Mouse (Mus musculus): ENCODE measurements at regions not wholly inside any gene's neighbourhood (a gene's known extent, or its start where the extent isn't known, plus 50 kb on each side); places are given as distances from the start of the nearest gene placed in this dataset. TPM values are rescaled to one million over a fixed set of nuclear protein-coding genes. Genes with fewer than 3 reads are reported as not detected.

- H3K9me3 ChIP-seq (replicated peaks): no peaks in the 10 kb centered on the region
- H3K27ac ChIP-seq (replicated peaks): no peak overlapping the region
- ATAC-seq (ENCODE audit: insufficient number of reproducible peaks, low FRiP score, low TSS enrichment, low read depth): no peak
- no peak overlapping the region for H3K4me3 ChIP-seq (replicated peaks)
- 82% methylated on average over 7 of the region's 7 CpGs for WGBS
- no peak overlapping the region for H3K9ac ChIP-seq
- no peak overlapping the region for H3K4me2 ChIP-seq (replicated peaks)
- no peaks in the 10 kb centered on the region for H3K27me3 ChIP-seq
- H3K36me3 ChIP-seq: no peaks in the 10 kb centered on the region
- H3K4me1 ChIP-seq: no peaks in the 10 kb centered on the region
Measured at GRCm38 (mm10) chr11:28649446-28649845, 65.3 kb upstream of the Ccdc85a start.

- no peak overlapping the region for H3K4me2 ChIP-seq (replicated peaks)
- H3K27ac ChIP-seq (replicated peaks): no peak overlapping the region
- no peaks in the 10 kb centered on the region for H3K4me1 ChIP-seq
- 42% methylated on average over 3 of the region's 3 CpGs for WGBS
- no peak for ATAC-seq (ENCODE audit: insufficient number of reproducible peaks, low FRiP score, low TSS enrichment, low read depth)
- H3K9ac ChIP-seq: no peak overlapping the region
- no peaks in the 10 kb centered on the region for H3K9me3 ChIP-seq (replicated peaks)
- no peaks in the 10 kb centered on the region for H3K36me3 ChIP-seq
- no peak overlapping the region for H3K4me3 ChIP-seq (replicated peaks)
- no peaks in the 10 kb centered on the region for H3K27me3 ChIP-seq
Measured at GRCm38 (mm10) chr11:28648916-28649315, 64.8 kb upstream of the Ccdc85a start.

- Histone ChIP-seq H3K27ac (replicated peaks) (no peak overlapping the region), H3K27me3 (no peaks in the 10 kb centered on the region), H3K4me2 (replicated peaks) (no peak overlapping the region), H3K4me3 (replicated peaks) (no peak overlapping the region), H3K9ac (no peak overlapping the region), H3K4me1 (no peaks in the 10 kb centered on the region), H3K36me3 (no peaks in the 10 kb centered on the region), H3K9me3 (replicated peaks) (no peaks in the 10 kb centered on the region)
- 100% methylated on average over 1 of the region's 1 CpGs for WGBS
- ATAC-seq (ENCODE audit: insufficient number of reproducible peaks, low FRiP score, low TSS enrichment, low read depth): no peak
Measured at GRCm38 (mm10) chr11:28639081-28639480, 55.0 kb upstream of the Ccdc85a start.

- WGBS: 55% methylated on average over 3 of the region's 3 CpGs
Measured at GRCm38 (mm10) chr11:28636752-28637151, 52.6 kb upstream of the Ccdc85a start.

More at GRCm38 (mm10) chr11:28636752-28637151, 52.6 kb upstream of the Ccdc85a start:
- Histone ChIP-seq H3K9me3 (replicated peaks) (no peaks in the 10 kb centered on the region), H3K27me3 (no peaks in the 10 kb centered on the region), H3K4me3 (replicated peaks) (no peak overlapping the region), H3K4me1 (no peaks in the 10 kb centered on the region), H3K36me3 (no peaks in the 10 kb centered on the region), H3K27ac (replicated peaks) (no peak overlapping the region), H3K9ac (no peak overlapping the region), H3K4me2 (replicated peaks) (no peak overlapping the region)
- no peak for ATAC-seq (ENCODE audit: insufficient number of reproducible peaks, low FRiP score, low TSS enrichment, low read depth)

MicroRNAs in the stretch of these regions (microRNA counts, 519-probe panel; counts per million panel counts)
- microRNA mmu-miR-216a (1,822 counts per million, percentile 28 among the panel's probes with 10 or more counts), microRNA mmu-miR-216b (not detected), microRNA mmu-miR-217 (not detected)

Small RNA genes in the stretch of these regions (microRNA-seq; reads per million reads assigned to microRNA genes)
- gene Mir216a (ENCODE audit: borderline number of aligned reads) (1.9 reads per million, percentile 5 among the genes with 10 or more reads in this experiment), gene Mir216b (ENCODE audit: borderline number of aligned reads) (not detected), gene Mir216c (ENCODE audit: borderline number of aligned reads) (not detected), gene Mir217 (ENCODE audit: borderline number of aligned reads) (8.1 reads per million, percentile 27 among the genes with 10 or more reads in this experiment)

All from embryonic facial prominence, embryonic 15.5 days (tissue).